Mouse (Mus musculus) heart, embryonic 11.5 days (tissue): ENCODE results near the gene Gfm2. TPM values are rescaled to one million over a fixed set of nuclear protein-coding genes. Genes with fewer than 3 reads are reported as not detected.
"Not testable (repeated sequence)": the region's sequence is repeated elsewhere in the genome, so short reads cannot be mapped to it uniquely, and the experiment has no call there.

Source experiments
- ATAC-seq: fragments of 200-750 bp; cut with Nextera tagmentation; replicated peaks from 2 replicates; pipeline ENCODE4 v1.8.0; 2017; ENCODE audit warnings: moderate library complexity; ENCODE audit not compliant: insufficient number of reproducible peaks, low FRiP score, low TSS enrichment
- H3K27ac ChIP-seq: fragments of 300-500 bp; sonication (generic); 2 replicates; pipeline ENCODE4 v1.5.1; 2014; ENCODE audit warnings: mild to moderate bottlenecking, low read depth, low read length
- H3K27me3 ChIP-seq: fragments of 300-500 bp; sonication (generic); 2 replicates; pipeline ENCODE4 v1.6.1; 2014; ENCODE audit warnings: mild to moderate bottlenecking, low read length, mixed read lengths; ENCODE audit not compliant: control insufficient read depth, insufficient read depth
- H3K36me3 ChIP-seq: fragments of 300-500 bp; sonication (generic); 2 replicates; pipeline ENCODE4 v1.6.1; 2014; ENCODE audit warnings: mild to moderate bottlenecking, low read length, moderate library complexity, mixed read lengths; ENCODE audit not compliant: control insufficient read depth, insufficient read depth
- H3K4me1 ChIP-seq: fragments of 300-500 bp; sonication (generic); 2 replicates; pipeline ENCODE4 v1.6.1; 2014; ENCODE audit warnings: low read length; ENCODE audit not compliant: control insufficient read depth, insufficient read depth
- H3K4me2 ChIP-seq: fragments of 300-500 bp; sonication (generic); 2 replicates; pipeline ENCODE4 v1.6.1; 2014; ENCODE audit warnings: mild to moderate bottlenecking, moderate library complexity
- H3K4me3 ChIP-seq: fragments of 300-500 bp; sonication (generic); 2 replicates; pipeline ENCODE4 v1.5.1; 2014; ENCODE audit warnings: low read depth, low read length
- H3K9ac ChIP-seq: fragments of 300-500 bp; sonication (generic); 2 replicates; pipeline ENCODE4 v1.6.1; 2014; ENCODE audit warnings: mild to moderate bottlenecking, low read depth, low read length, moderate library complexity
- H3K9me3 ChIP-seq: fragments of 300-500 bp; sonication (generic); replicated peaks from 2 replicates; pipeline ENCODE4 v1.6.1; 2016; ENCODE audit warnings: low read length; ENCODE audit not compliant: control insufficient read depth
- WGBS: fragments of 180-500 bp; shearing (Covaris S2); extraction: QIAGEN DNeasy Blood & Tissue Kit; methylation state at CpG from one replicate; pipeline ENCODE4 v1.1.7; 2014; ENCODE audit not compliant: insufficient replicate concordance; 5-methylcytosine and 5-hydroxymethylcytosine counted together
- polyA plus RNA-seq: library from polyadenylated mRNA; unstranded; fragments of >200 nt; fragmentation: Nextera tagmentation; extraction: Ambion mirVana; gene quantifications from 2 replicates; pipeline ENCODE4 v1.2.1, GENCODE M21; 2014

The Gfm2 gene
- polyA plus RNA-seq, 1 experiment from 2014 or later = 30.3 TPM

- not testable (repeated sequence) for H3K27me3 ChIP-seq, H3K4me3 ChIP-seq, H3K9me3 ChIP-seq, H3K4me1 ChIP-seq, ATAC-seq, H3K27ac ChIP-seq, H3K9ac ChIP-seq, H3K36me3 ChIP-seq, H3K4me2 ChIP-seq
- WGBS = 97% methylated on average over 2 of the region's 4 CpGs
Measured at GRCm38 (mm10) chr13:97129654-97130053, 8.1 kb upstream of the Gfm2 start.

GRCm38 (mm10) chr13:97130413-97130812 lies 7.3 kb upstream of the Gfm2 start:
- WGBS = no CpG with 5 or more reads among the region's 2 CpGs
- not testable (repeated sequence) for H3K27me3 ChIP-seq, H3K9ac ChIP-seq, H3K4me3 ChIP-seq, H3K9me3 ChIP-seq, H3K4me1 ChIP-seq, H3K36me3 ChIP-seq, H3K27ac ChIP-seq, H3K4me2 ChIP-seq, ATAC-seq

- not testable (repeated sequence) for H3K36me3 ChIP-seq, H3K27me3 ChIP-seq, ATAC-seq, H3K9me3 ChIP-seq, H3K4me1 ChIP-seq, H3K27ac ChIP-seq
- WGBS = 31% methylated on average over 8 of the region's 8 CpGs
- Histone ChIP-seq H3K4me3 (peak overlapping the region; percentile 96), H3K9ac (peak overlapping the region; percentile 85), H3K4me2 (peak overlapping the region; percentile 54)
Measured at GRCm38 (mm10) chr13:97138404-97138931, 731 bp downstream of the Gfm2 start.

- no peak overlapping the region for H3K4me3 ChIP-seq
- H3K4me2 ChIP-seq = no peak overlapping the region
- H3K9ac ChIP-seq = no peak overlapping the region
- WGBS = 81% methylated on average over 7 of the region's 7 CpGs
- no peaks in the 10 kb centered on the region for H3K27me3 ChIP-seq
- ATAC-seq = no peak
- H3K4me1 ChIP-seq = no peaks in the 10 kb centered on the region
- H3K27ac ChIP-seq = no peak overlapping the region
- H3K9me3 ChIP-seq = no peaks in the 10 kb centered on the region
- H3K36me3 ChIP-seq = no peaks in the 10 kb centered on the region; the same call in 1 of the 2 replicates
Measured at GRCm38 (mm10) chr13:97142321-97142720, 4.6 kb downstream of the Gfm2 start.

GRCm38 (mm10) chr13:97145834-97146233 lies 8.1 kb downstream of the Gfm2 start:
- Histone ChIP-seq H3K9ac (no peak overlapping the region), H3K4me1 (no peaks in the 10 kb centered on the region), H3K27ac (no peak overlapping the region), H3K36me3 (peaks cover 8% of the 10 kb centered on the region; the same call in 1 of the 2 replicates), H3K9me3 (no peaks in the 10 kb centered on the region), H3K4me3 (no peak overlapping the region), H3K4me2 (no peak overlapping the region), H3K27me3 (no peaks in the 10 kb centered on the region)
- no peak for ATAC-seq
- 66% methylated on average over 4 of the region's 4 CpGs for WGBS

- no peak overlapping the region for H3K27ac ChIP-seq
- no peak overlapping the region for H3K4me3 ChIP-seq
- no peak for ATAC-seq
- peaks cover 18% of the 10 kb centered on the region for H3K36me3 ChIP-seq
- 83% methylated on average over 10 of the region's 10 CpGs for WGBS
- H3K27me3 ChIP-seq = no peaks in the 10 kb centered on the region
- H3K9ac ChIP-seq = no peak overlapping the region
- H3K4me1 ChIP-seq = no peaks in the 10 kb centered on the region
- H3K9me3 ChIP-seq = no peaks in the 10 kb centered on the region
- H3K4me2 ChIP-seq = no peak overlapping the region
Measured at GRCm38 (mm10) chr13:97175520-97176264, 38.0 kb downstream of the Gfm2 start.

- ATAC-seq = no peak
- no peaks in the 10 kb centered on the region for H3K9me3 ChIP-seq
- H3K27ac ChIP-seq = no peak overlapping the region
- no peak overlapping the region for H3K4me3 ChIP-seq
- WGBS = 90% methylated on average over 5 of the region's 5 CpGs
- H3K9ac ChIP-seq = no peak overlapping the region
- H3K4me2 ChIP-seq = no peak overlapping the region
- H3K4me1 ChIP-seq = no peaks in the 10 kb centered on the region
- H3K27me3 ChIP-seq = no peaks in the 10 kb centered on the region
- peaks cover 18% of the 10 kb centered on the region for H3K36me3 ChIP-seq
Measured at GRCm38 (mm10) chr13:97176731-97177130, 39.0 kb downstream of the Gfm2 start.

- no peak overlapping the region for H3K9ac ChIP-seq
- H3K4me3 ChIP-seq = no peak overlapping the region
- H3K27ac ChIP-seq = no peak overlapping the region
- peaks cover 10% of the 10 kb centered on the region for H3K36me3 ChIP-seq
- ATAC-seq = no peak
- H3K9me3 ChIP-seq = no peaks in the 10 kb centered on the region
- H3K4me1 ChIP-seq = no peaks in the 10 kb centered on the region
- WGBS = 73% methylated on average over 7 of the region's 7 CpGs
- no peak overlapping the region for H3K4me2 ChIP-seq
- H3K27me3 ChIP-seq = no peaks in the 10 kb centered on the region
Measured at GRCm38 (mm10) chr13:97178943-97179342, 41.2 kb downstream of the Gfm2 start.
